Mouse (Mus musculus): ENCODE results near the gene Dmrt2. TPM values are rescaled to one million over a fixed set of nuclear protein-coding genes. Genes with fewer than 3 reads are reported as not detected.

Dmrt2 gene
- polyA plus RNA-seq, 1 experiment from 2014 or later, result 14.7 TPM

DNA sequence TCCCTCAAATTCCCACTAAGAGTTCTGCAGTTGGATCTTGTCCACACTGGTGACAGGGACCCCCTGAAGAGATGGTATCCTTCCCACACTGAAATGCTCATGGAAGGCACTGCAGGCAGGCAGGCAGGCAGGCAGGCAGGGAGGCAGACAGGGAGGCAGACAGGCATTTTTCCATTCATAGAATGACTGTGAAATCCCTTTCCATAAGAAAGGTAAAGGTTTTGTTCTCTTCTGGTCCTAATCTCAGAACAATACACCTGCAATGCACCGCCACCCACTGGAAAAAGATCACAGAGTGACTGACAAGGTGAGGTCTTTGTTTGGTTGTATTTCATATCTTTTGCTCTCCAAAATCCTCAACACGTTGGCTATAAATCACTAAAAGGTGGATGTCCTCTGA lies 42.7 kb downstream of the Dmrt2 start:
- Histone ChIP-seq H3K9ac (no peak overlapping the region), H3K27ac (no peak overlapping the region), H3K36me3 (no peaks in the 10 kb centered on the region), H3K9me3 (no peaks in the 10 kb centered on the region), H3K4me3 (no peak overlapping the region), H3K27me3 (no peaks in the 10 kb centered on the region), H3K4me2 (no peak overlapping the region), H3K4me1 (no peaks in the 10 kb centered on the region)
- 74% methylated on average over 2 of the region's 2 CpGs for WGBS
- no peak for ATAC-seq (ENCODE audit: insufficient number of reproducible peaks, low FRiP score, low TSS enrichment, low read depth)

DNA sequence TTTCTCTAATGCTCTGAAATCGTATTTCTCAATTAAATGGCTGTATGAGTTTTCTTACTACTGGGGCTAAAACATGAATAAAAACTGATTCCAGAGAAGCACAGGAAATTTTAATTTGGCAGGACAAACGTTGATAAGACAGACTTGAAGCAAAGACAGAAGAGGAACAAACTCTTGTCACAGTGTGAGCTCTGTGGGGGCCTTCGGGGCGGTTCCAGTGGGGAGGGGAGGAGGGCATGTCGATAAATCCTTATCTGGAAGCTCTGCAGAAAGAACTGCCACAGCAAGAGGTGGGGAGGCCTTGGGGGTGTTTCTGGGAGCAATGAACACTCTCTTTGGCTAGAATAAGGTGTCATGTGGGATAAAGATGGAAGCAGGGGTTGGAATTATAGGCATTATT lies 50.4 kb downstream of the Dmrt2 start:
- H3K27me3 ChIP-seq, result no peaks in the 10 kb centered on the region
- no peak overlapping the region for H3K4me2 ChIP-seq
- H3K9me3 ChIP-seq, result no peaks in the 10 kb centered on the region
- H3K9ac ChIP-seq, result no peak overlapping the region
- no peak for ATAC-seq (ENCODE audit: insufficient number of reproducible peaks, low FRiP score, low TSS enrichment, low read depth)
- no peaks in the 10 kb centered on the region for H3K4me1 ChIP-seq
- H3K27ac ChIP-seq, result no peak overlapping the region
- 55% methylated on average over 5 of the region's 5 CpGs for WGBS
- no peak overlapping the region for H3K4me3 ChIP-seq
- no peaks in the 10 kb centered on the region for H3K36me3 ChIP-seq

Other genes starting within 250 kb of the Dmrt2 start
- 0.10 TPM in 1 of 2 replicates, not detected in the other for gene Dmrt1, start 166.8 kb upstream of the Dmrt2 start, polyA plus RNA-seq (2015; fragmentation: Nextera tagmentation; extraction: Ambion mirVana)
- gene Dmrt3, start 62.1 kb upstream of the Dmrt2 start, polyA plus RNA-seq (2015; fragmentation: Nextera tagmentation; extraction: Ambion mirVana), result 0.08 TPM in 1 of 2 replicates, not detected in the other